14 mouse cellular contexts compared by ENCODE assay signal in genomic region chr15:98604041-98604575, GRCm38 (mm10). TPM values are rescaled to one million over a fixed set of nuclear protein-coding genes. Genes with fewer than 3 reads are reported as not detected.
DNase-seq lines count a peak whose midpoint lies in the region; ATAC-seq and TF ChIP-seq lines count a peak whose summit lies in the region.
"Had no signal": no experiment of that assay in that cellular context is flagged by ENCODE, and none has a peak within 500 bp of the region (broad histone marks: within the 10 kb centered on the region; RNA-seq: fewer than 3 reads in every experiment).

No protein-coding gene starts in this region.

- H3K4me1 ChIP-seq in heart, embryonic 10.5 days: peaks cover 88% of the 10 kb centered on the region
- peaks cover 4 to 32% of the 10 kb centered on the region in 2 experiments; a peak in 3 of 4 replicates for H3K4me1 ChIP-seq in ES-E14 (ENCODE audit: control insufficient read depth in 2 of 2, insufficient read depth in 2 of 2, low read length in 2 of 2, poor library complexity in 1 of 2)
- H3K4me1 ChIP-seq in heart, postnatal 0 days (ENCODE audit: control insufficient read depth, insufficient read depth): peaks cover 51% of the 10 kb centered on the region
- peaks cover 57 to 67% of the 10 kb centered on the region in 2 experiments for H3K4me1 ChIP-seq in liver, embryonic 14.5 days (replicated peaks; ENCODE audit: control insufficient read depth in 2 of 2, insufficient read depth in 2 of 2, low read length in 1 of 2)

- peak overlapping the region; percentile 89; the same call in 1 of the 2 replicates for H3K4me3 ChIP-seq in heart, embryonic 10.5 days
- peak overlapping the region; percentile 40 to 53 for H3K4me3 ChIP-seq in ES-E14 (ENCODE audit: insufficient read depth in 1 of 2, low read depth in 1 of 2, low read length in 2 of 2, poor library complexity in 1 of 2, severe bottlenecking in 1 of 2)
- peak overlapping the region; percentile 46 for H3K4me3 ChIP-seq in heart, postnatal 0 days (ENCODE audit: low read depth, low read length)
- H3K4me3 ChIP-seq in liver, embryonic 14.5 days (ENCODE audit: insufficient read depth in 1 of 2, low read depth in 2 of 2, low read length in 2 of 2): no peak overlapping the region

- TF ChIP-seq EP300 in heart, postnatal 0 days (IDR thresholded peaks at IDR 0.05; ENCODE audit: low read depth): no peak
- TF ChIP-seq EP300 in liver, embryonic 14.5 days (IDR thresholded peaks at IDR 0.05; ENCODE audit: low read depth): no peak

- peak overlapping the region; percentile 86 for H3K4me2 ChIP-seq in heart, postnatal 0 days (ENCODE audit: low read depth, low read length)
- no peak overlapping the region for H3K4me2 ChIP-seq in liver, embryonic 14.5 days (ENCODE audit: low read depth)

- H3K27ac ChIP-seq in heart, embryonic 10.5 days: peak overlapping the region; percentile 98
- H3K27ac ChIP-seq in ES-E14 (ENCODE audit: insufficient read depth, low read depth, low read length, poor library complexity, severe bottlenecking): no peak overlapping the region
- H3K27ac ChIP-seq in heart, postnatal 0 days (ENCODE audit: low read depth): peak overlapping the region; percentile 97
- H3K27ac ChIP-seq in liver, embryonic 14.5 days: peak overlapping the region; percentile 1; the same call in 1 of the 2 replicates

- no peak for ATAC-seq in heart, postnatal 0 days (ENCODE audit: insufficient read depth, low read depth)
- no peak for ATAC-seq in liver, embryonic 14.5 days (ENCODE audit: insufficient read depth)
- ATAC-seq: forebrain, embryonic 16.5 days had no signal

- in situ Hi-C loops in ES-E14 (cut with MboI; ENCODE audit: low sequenced_read_pairs in 2 of 2, unreplicated experiment in 2 of 2): no loop called here

- no peaks in the 10 kb centered on the region for H3K27me3 ChIP-seq in heart, embryonic 10.5 days (ENCODE audit: insufficient read depth, poor library complexity, severe bottlenecking)
- no peaks in the 10 kb centered on the region for H3K27me3 ChIP-seq in heart, postnatal 0 days (ENCODE audit: control insufficient read depth, insufficient read depth, low read length)
- no peaks in the 10 kb centered on the region for H3K27me3 ChIP-seq in liver, embryonic 14.5 days (ENCODE audit: control insufficient read depth, insufficient read depth, low read length)

- no peaks in the 10 kb centered on the region for H3K9me3 ChIP-seq in heart, embryonic 10.5 days
- no peaks in the 10 kb centered on the region for H3K9me3 ChIP-seq in ES-E14 (ENCODE audit: control insufficient read depth, insufficient read depth, low read depth, low read length)
- no peaks in the 10 kb centered on the region for H3K9me3 ChIP-seq in heart, postnatal 0 days (replicated peaks; ENCODE audit: control insufficient read depth, low read length)
- H3K9me3 ChIP-seq in liver, embryonic 14.5 days (ENCODE audit: control insufficient read depth, low read length): no peaks in the 10 kb centered on the region

- intact Hi-C loops in heart, postnatal 25 days (cut with DNase I): no loop called here

- H3K36me3 ChIP-seq in heart, embryonic 10.5 days: peaks cover 60% of the 10 kb centered on the region
- H3K36me3 ChIP-seq in ES-E14 (ENCODE audit: control insufficient read depth, insufficient read depth, low read length, poor library complexity, severe bottlenecking): no peaks in the 10 kb centered on the region
- H3K36me3 ChIP-seq in heart, postnatal 0 days (replicated peaks; ENCODE audit: control insufficient read depth, insufficient read depth, low read length): peaks cover 31% of the 10 kb centered on the region
- peaks cover 29% of the 10 kb centered on the region for H3K36me3 ChIP-seq in liver, embryonic 14.5 days (replicated peaks; ENCODE audit: control insufficient read depth, insufficient read depth, low read depth)

- no peak for TF ChIP-seq CTCF in heart, postnatal 0 days (IDR thresholded peaks at IDR 0.05; ENCODE audit: low read depth)
- no peak for TF ChIP-seq CTCF in liver, embryonic 14.5 days (IDR thresholded peaks at IDR 0.05; ENCODE audit: low read depth)

- peak overlapping the region; percentile 1; the same call in 1 of the 2 replicates for H3K9ac ChIP-seq in ES-E14 (ENCODE audit: insufficient read depth, low read depth, low read length, poor library complexity, severe bottlenecking)
- H3K9ac ChIP-seq in heart, postnatal 0 days (replicated peaks; ENCODE audit: low read depth, low read length): peak overlapping the region; percentile 56; the same call in 1 of the 2 replicates
- H3K9ac ChIP-seq in liver, embryonic 14.5 days (replicated peaks): no peak overlapping the region

- 89% methylated on average over 24 of the region's 24 CpGs for WGBS in heart, embryonic 10.5 days
- WGBS in heart, postnatal 0 days: 68% methylated on average over 24 of the region's 24 CpGs
- 95% methylated on average over 24 of the region's 24 CpGs for WGBS in liver, embryonic 14.5 days (ENCODE audit: insufficient replicate concordance)

- DNase-seq in heart, embryonic 10.5 days (ENCODE audit: low spot score): no peak
- no peak for DNase-seq in heart, postnatal 25 days (ENCODE audit: low spot score)
- no peak for DNase-seq in ES-E14 (ENCODE audit: low read depth, low spot score)
- DNase-seq in heart, postnatal 0 days (ENCODE audit: low spot score): no peak
- DNase-seq in liver, embryonic 14.5 days (ENCODE audit: low read depth in 3 of 3, low spot score in 3 of 3): no peak
- DNase-seq in lung, postnatal 36 days: no peak
- no peak for DNase-seq in lung, postnatal 14 days
- DNase-seq: adrenal gland, postnatal 36 days; cerebellum, adult 8-10 months; lung, postnatal 4 days; thymus, adult 18-20 months had no signal

TF ChIP-seq in ES-E14, 5 proteins besides CTCF, POLR2A, EP300 and RAD21:
- no peak for TF ChIP-seq HCFC1 (IDR thresholded peaks at IDR 0.05; ENCODE audit: borderline replicate concordance, insufficient read depth, low read length)
- TF ChIP-seq ZC3H11A (IDR thresholded peaks at IDR 0.05; ENCODE audit: borderline replicate concordance, low read depth, low read length): 0 out of 2 replicates have a peak, but pooled peaks have one; percentile 2
TF ChIP-seq in ES-E14: peak in this region for 1.

RNA-seq across cellular contexts. Expression of gene Adcy6, which starts 5.8 kb away (rescaled TPM):
- 25.5 and 33.5 TPM in 2 replicates for polyA plus RNA-seq in heart, embryonic 10.5 days (2016; fragmentation: Nextera tagmentation; extraction: Ambion mirVana)
- 100 to 1,000 TPM; 188 to 238 TPM for total RNA-seq in heart, postnatal 25 days (2021)
- 9.0 and 15.3 TPM in 2 replicates for total RNA-seq in ES-E14 (2012; rRNA removed)
- total RNA-seq in heart, postnatal 0 days (2014; rRNA removed; ENCODE audit: low replicate concordance): 200 and 216 TPM in 2 replicates
- polyA plus RNA-seq in heart, postnatal 0 days (2015; fragmentation: Nextera tagmentation; extraction: Ambion mirVana): 29.2 and 33.5 TPM in 2 replicates
- 11.3 and 13.1 TPM in 2 replicates for polyA plus RNA-seq in liver, embryonic 14.5 days (2012; rRNA removed)
- polyA plus RNA-seq in liver, embryonic 14.5 days (2014; fragmentation: Nextera tagmentation; extraction: Ambion mirVana): 4.2 and 5.7 TPM in 2 replicates

RNA-seq across cellular contexts. Expression of gene Cacnb3, which starts 26.5 kb away (rescaled TPM):
- 9.9 and 23.3 TPM in 2 replicates for polyA plus RNA-seq in heart, embryonic 10.5 days (2016; fragmentation: Nextera tagmentation; extraction: Ambion mirVana)
- total RNA-seq in heart, postnatal 25 days (2021): 1 to 10 TPM; 4.1 TPM
- 27.3 and 32.0 TPM in 2 replicates for total RNA-seq in ES-E14 (2012; rRNA removed)
- 15.6 and 19.4 TPM in 2 replicates for total RNA-seq in heart, postnatal 0 days (2014; rRNA removed; ENCODE audit: low replicate concordance)
- 5.7 and 6.1 TPM in 2 replicates for polyA plus RNA-seq in heart, postnatal 0 days (2015; fragmentation: Nextera tagmentation; extraction: Ambion mirVana)
- polyA plus RNA-seq in liver, embryonic 14.5 days (2012; rRNA removed): 0.85 and 1.5 TPM in 2 replicates
- polyA plus RNA-seq in liver, embryonic 14.5 days (2014; fragmentation: Nextera tagmentation; extraction: Ambion mirVana): 0.27 and 0.42 TPM in 2 replicates
- total RNA-seq: hematopoietic stem cell, adult 5-6 weeks had no signal

RNA-seq across cellular contexts. Expression of gene 4930415O20Rik, which starts 33.3 kb away (rescaled TPM):
- 0.43 TPM in 1 of 2 replicates, not detected in the other for polyA plus RNA-seq in heart, embryonic 10.5 days (2016; fragmentation: Nextera tagmentation; extraction: Ambion mirVana)
- 1 to 10 TPM in 1 of 2 experiments, under 1 TPM in 1; 0.68 to 1.0 TPM for total RNA-seq in heart, postnatal 25 days (2021)
- total RNA-seq in ES-E14 (2012; rRNA removed): not detected in 2 replicates
- total RNA-seq in heart, postnatal 0 days (2014; rRNA removed; ENCODE audit: low replicate concordance): not detected in 2 replicates
- 0.30 TPM in 1 of 2 replicates, not detected in the other for polyA plus RNA-seq in heart, postnatal 0 days (2015; fragmentation: Nextera tagmentation; extraction: Ambion mirVana)
- polyA plus RNA-seq in liver, embryonic 14.5 days (2012; rRNA removed): not detected in 2 replicates
- not detected in 2 replicates for polyA plus RNA-seq in liver, embryonic 14.5 days (2014; fragmentation: Nextera tagmentation; extraction: Ambion mirVana)
- total RNA-seq: hematopoietic stem cell, adult 5-6 weeks; left cerebral cortex, postnatal 10 days had no signal

RNA-seq across cellular contexts. Expression of gene Ccnt1, which starts 33.4 kb away (rescaled TPM):
- polyA plus RNA-seq in heart, embryonic 10.5 days (2016; fragmentation: Nextera tagmentation; extraction: Ambion mirVana): 42.8 and 53.0 TPM in 2 replicates
- 10 to 100 TPM; 31.0 to 31.9 TPM for total RNA-seq in heart, postnatal 25 days (2021)
- 53.1 and 59.1 TPM in 2 replicates for total RNA-seq in ES-E14 (2012; rRNA removed)
- 20.0 and 32.8 TPM in 2 replicates for total RNA-seq in heart, postnatal 0 days (2014; rRNA removed; ENCODE audit: low replicate concordance)
- 21.4 and 22.3 TPM in 2 replicates for polyA plus RNA-seq in heart, postnatal 0 days (2015; fragmentation: Nextera tagmentation; extraction: Ambion mirVana)
- polyA plus RNA-seq in liver, embryonic 14.5 days (2012; rRNA removed): 6.1 and 8.2 TPM in 2 replicates
- polyA plus RNA-seq in liver, embryonic 14.5 days (2014; fragmentation: Nextera tagmentation; extraction: Ambion mirVana): 23.7 and 24.7 TPM in 2 replicates

RNA-seq across cellular contexts. Expression of gene Ddx23, which starts 58.6 kb away (rescaled TPM):
- 15.6 and 17.5 TPM in 2 replicates for polyA plus RNA-seq in heart, embryonic 10.5 days (2016; fragmentation: Nextera tagmentation; extraction: Ambion mirVana)
- total RNA-seq in heart, postnatal 25 days (2021): 10 to 100 TPM; 43.5 to 52.8 TPM
- 147 and 151 TPM in 2 replicates for total RNA-seq in ES-E14 (2012; rRNA removed)
- total RNA-seq in heart, postnatal 0 days (2014; rRNA removed; ENCODE audit: low replicate concordance): 25.1 and 32.7 TPM in 2 replicates
- polyA plus RNA-seq in heart, postnatal 0 days (2015; fragmentation: Nextera tagmentation; extraction: Ambion mirVana): 11.8 and 12.9 TPM in 2 replicates
- 16.5 and 23.4 TPM in 2 replicates for polyA plus RNA-seq in liver, embryonic 14.5 days (2012; rRNA removed)
- polyA plus RNA-seq in liver, embryonic 14.5 days (2014; fragmentation: Nextera tagmentation; extraction: Ambion mirVana): 11.0 and 11.7 TPM in 2 replicates

Comparison
In these comparisons a context has a peak if more than half of its experiments do, and no peak if none do; other contexts are left out.
1. H3K4me3 ChIP-seq: peak in heart, embryonic 10.5 days (single experiment), ES-E14 (2 of 2) and heart, postnatal 0 days (single experiment); none in liver, embryonic 14.5 days (0 of 2).
2. RNA of gene Adcy6, which starts 5.8 kb away (total RNA-seq): 188 to 238 TPM in heart, postnatal 25 days and 200 to 216 TPM in heart, postnatal 0 days; 9.0 to 15.3 TPM in ES-E14; every median in the first group is over 10 times any median in the second.